ENCODE assay signal across 27 mouse cellular contexts in the genomic region with DNA sequence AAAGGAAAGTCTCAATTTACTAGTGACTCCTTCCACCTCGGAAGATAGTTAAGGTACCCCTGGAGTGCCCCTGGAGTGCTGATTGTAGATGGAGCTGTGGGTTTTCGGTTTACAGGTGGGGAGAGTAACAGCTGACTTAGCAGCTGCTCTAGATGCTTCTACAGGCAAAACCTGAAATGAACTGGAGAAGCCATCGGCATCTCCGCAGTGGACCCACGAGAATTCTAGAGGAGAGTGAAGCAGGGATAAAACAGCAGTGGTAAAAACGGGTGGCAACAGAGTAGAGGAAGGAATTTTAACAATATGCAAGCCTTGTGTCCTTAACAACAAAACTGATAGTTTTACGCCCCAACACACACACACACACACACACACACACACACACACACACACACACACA.
DNase-seq lines count a peak whose midpoint lies in the region; ATAC-seq lines count a peak whose summit lies in the region.
"Had no signal": no experiment of that assay in that cellular context is flagged by ENCODE, and none has a peak within 500 bp of the region (broad histone marks: within the 10 kb centered on the region; RNA-seq: fewer than 3 reads in every experiment).

No protein-coding gene starts in this region.

- H3K4me2 ChIP-seq in heart, embryonic 15.5 days = 0 out of 2 replicates have a peak overlapping the region, but pooled peaks have one; percentile 4
- H3K4me2 ChIP-seq: embryonic facial prominence, embryonic 12.5 days; embryonic facial prominence, embryonic 15.5 days; heart, embryonic 12.5 days; hindbrain, embryonic 13.5 days had no signal

- DNase-seq in heart, postnatal 10 days = no peak
- peak; percentile 11 to 17 for DNase-seq in left cerebral cortex, postnatal 36 days (ENCODE audit: low spot score in 2 of 2)
- DNase-seq in left cerebral cortex, postnatal 4 days = no peak
- DNase-seq in right cerebral cortex, postnatal 25 days = peak; percentile 19
- DNase-seq in right cerebral cortex, postnatal 36 days (ENCODE audit: low spot score in 2 of 2) = no peak
- peak; percentile 21 to 26 for DNase-seq in frontal cortex, postnatal 36 days (ENCODE audit: low spot score in 2 of 2)
- no peak for DNase-seq in testis, postnatal 10 days (ENCODE audit: low spot score)
- DNase-seq: adrenal gland, adult 2 months; adrenal gland, postnatal 14 days; cerebellum, adult 18-20 months; cerebellum, adult 9-10 months; cerebellum, postnatal 14 days; gastrocnemius, adult 2 months; gastrocnemius, postnatal 14 days; heart, adult 11 months; heart, postnatal 36 days had no signal

- no peaks in the 10 kb centered on the region for H3K36me3 ChIP-seq in heart, embryonic 15.5 days
- H3K36me3 ChIP-seq: embryonic facial prominence, embryonic 12.5 days; embryonic facial prominence, embryonic 15.5 days; heart, embryonic 12.5 days; hindbrain, embryonic 10.5 days; hindbrain, embryonic 13.5 days had no signal

- WGBS in heart, embryonic 15.5 days = 72% methylated on average over 7 of the region's 7 CpGs

- peaks cover 8% of the 10 kb centered on the region for H3K4me1 ChIP-seq in heart, embryonic 15.5 days (replicated peaks)
- H3K4me1 ChIP-seq: embryonic facial prominence, embryonic 12.5 days; embryonic facial prominence, embryonic 15.5 days; hindbrain, embryonic 10.5 days; hindbrain, embryonic 13.5 days had no signal

- no peak overlapping the region for H3K27ac ChIP-seq in heart, embryonic 15.5 days
- H3K27ac ChIP-seq: embryonic facial prominence, embryonic 12.5 days; embryonic facial prominence, embryonic 15.5 days; gastrocnemius, adult 2 months; hindbrain, embryonic 10.5 days; hindbrain, embryonic 13.5 days had no signal

- no peak overlapping the region for H3K4me3 ChIP-seq in heart, embryonic 15.5 days
- H3K4me3 ChIP-seq: embryonic facial prominence, embryonic 12.5 days; embryonic facial prominence, embryonic 15.5 days; gastrocnemius, adult 2 months; heart, embryonic 12.5 days; hindbrain, embryonic 10.5 days; hindbrain, embryonic 13.5 days had no signal

- H3K9me3 ChIP-seq in heart, embryonic 15.5 days (replicated peaks) = no peaks in the 10 kb centered on the region
- H3K9me3 ChIP-seq: embryonic facial prominence, embryonic 12.5 days; embryonic facial prominence, embryonic 15.5 days; heart, embryonic 12.5 days; hindbrain, embryonic 10.5 days; hindbrain, embryonic 13.5 days had no signal

- no peaks in the 10 kb centered on the region for H3K27me3 ChIP-seq in heart, embryonic 15.5 days
- H3K27me3 ChIP-seq: embryonic facial prominence, embryonic 12.5 days; embryonic facial prominence, embryonic 15.5 days; heart, embryonic 12.5 days; hindbrain, embryonic 13.5 days had no signal

- intact Hi-C loops in heart, postnatal 10 days (cut with DNase I) = no loop called here
- intact Hi-C loops in left cerebral cortex, postnatal 36 days (cut with DNase I) = loop anchor here (5.0 kb wide), 1 partner anchor 235 kb away; no protein-coding TSS in a partner anchor
- intact Hi-C loops in left cerebral cortex, postnatal 4 days (cut with DNase I) = no loop called here

- H3K9ac ChIP-seq in heart, embryonic 15.5 days = no peak overlapping the region
- H3K9ac ChIP-seq: embryonic facial prominence, embryonic 12.5 days; embryonic facial prominence, embryonic 15.5 days; forebrain, postnatal 0 days; heart, embryonic 12.5 days; hindbrain, embryonic 13.5 days had no signal

- ATAC-seq in heart, embryonic 15.5 days (replicated peaks; ENCODE audit: insufficient number of reproducible peaks, insufficient read depth, low FRiP score, low read depth) = no peak
- ATAC-seq: CD4-positive, CD25-positive, alpha-beta regulatory T cell, adult 4 months; forebrain, embryonic 14.5 days; hindbrain, embryonic 16.5 days; inflammation-experienced regulatory T-cells, adult 6 months had no signal

Comparison
In these comparisons a context has a peak if more than half of its experiments do, and no peak if none do; other contexts are left out.
1. DNase-seq: peak in left cerebral cortex, postnatal 36 days (2 of 2), right cerebral cortex, postnatal 25 days (single experiment) and frontal cortex, postnatal 36 days (2 of 2); none in heart, postnatal 10 days (0 of 2), left cerebral cortex, postnatal 4 days (single experiment), right cerebral cortex, postnatal 36 days (0 of 2) and testis, postnatal 10 days (single experiment).